Mouse (Mus musculus): ENCODE results near the gene Scgb1a1. TPM values are rescaled to one million over a fixed set of nuclear protein-coding genes. Genes with fewer than 3 reads are reported as not detected.
"Not testable (repeated sequence)": the region's sequence is repeated elsewhere in the genome, so short reads cannot be mapped to it uniquely, and the experiment has no call there.

Scgb1a1 gene
- total RNA-seq, 2 experiments from 2014 or later: not detected

GRCm38 (mm10) chr19:9103986-9104385 lies 16.2 kb upstream of the Scgb1a1 start:
- ATAC-seq (replicated peaks; ENCODE audit: low FRiP score, low TSS enrichment, poor library complexity, severe bottlenecking): no peak

GRCm38 (mm10) chr19:9101062-9101457 lies 13.3 kb upstream of the Scgb1a1 start:
- no peak for ATAC-seq (replicated peaks; ENCODE audit: low FRiP score, low TSS enrichment, poor library complexity, severe bottlenecking)

- no peak for ATAC-seq (replicated peaks; ENCODE audit: low FRiP score, low TSS enrichment, poor library complexity, severe bottlenecking)
Observed at GRCm38 (mm10) chr19:9100297-9101061, 12.7 kb upstream of the Scgb1a1 start.

DNA sequence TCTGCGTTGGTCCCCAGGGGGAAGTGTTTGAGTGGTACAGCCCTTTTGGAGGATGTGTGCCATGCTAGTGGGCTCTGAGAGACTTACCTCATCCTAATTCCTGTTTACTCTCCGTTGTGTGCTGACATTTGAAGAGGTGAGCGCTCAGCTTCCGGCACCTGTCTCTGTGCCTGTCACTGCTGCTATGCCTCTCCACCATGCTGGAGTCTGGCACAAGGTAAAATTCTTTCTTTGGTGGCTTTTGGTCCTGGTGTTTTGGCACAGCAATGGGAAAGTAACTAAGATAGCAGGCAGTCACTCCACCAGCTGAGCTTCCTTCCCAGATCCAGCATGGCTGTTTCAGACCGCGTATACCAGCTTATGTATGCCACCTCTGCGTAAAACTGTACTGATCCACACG lies 12.0 kb upstream of the Scgb1a1 start:
- ATAC-seq (replicated peaks; ENCODE audit: low FRiP score, low TSS enrichment, poor library complexity, severe bottlenecking): no peak

DNA sequence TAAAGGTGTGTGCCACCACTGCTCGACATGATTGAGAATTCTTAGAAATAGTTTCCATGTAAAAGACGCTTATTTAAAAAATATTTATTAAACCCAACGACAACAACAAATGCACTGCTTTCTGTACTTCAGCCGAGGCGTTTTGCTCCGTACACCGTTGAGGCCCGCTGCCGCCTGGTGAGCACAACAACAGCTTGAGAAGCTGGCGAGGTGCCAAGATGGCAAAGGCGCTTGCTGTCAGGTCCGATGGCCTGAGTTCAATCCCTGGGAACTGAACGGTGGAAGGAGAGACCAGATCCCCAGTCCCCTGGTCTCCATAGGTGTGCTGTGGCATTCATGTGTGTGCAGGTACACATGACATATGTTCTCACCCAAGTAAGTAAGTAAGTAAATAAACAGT lies 9.7 kb upstream of the Scgb1a1 start:
- ATAC-seq (replicated peaks; ENCODE audit: low FRiP score, low TSS enrichment, poor library complexity, severe bottlenecking): no peak

DNA sequence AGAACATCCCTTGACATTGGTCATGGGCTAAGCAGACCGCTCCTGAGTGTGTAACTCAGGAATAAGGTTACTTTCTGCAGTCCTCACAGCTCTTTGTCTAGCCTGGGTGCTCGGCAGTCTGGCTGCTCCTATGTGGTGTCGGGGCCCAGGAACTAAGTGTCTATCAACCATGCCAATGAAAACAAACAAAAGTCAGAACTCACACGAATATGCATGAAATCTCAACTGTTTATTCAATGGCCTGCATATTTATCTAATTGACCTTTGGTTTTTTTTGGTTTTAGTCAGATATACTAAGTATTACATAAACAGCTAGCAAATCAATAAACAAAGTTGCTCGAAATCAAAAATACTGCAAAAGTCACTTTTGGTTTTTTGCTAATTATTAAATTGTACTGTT lies 7.4 kb upstream of the Scgb1a1 start:
- ATAC-seq (replicated peaks; ENCODE audit: low FRiP score, low TSS enrichment, poor library complexity, severe bottlenecking): no peak

DNA sequence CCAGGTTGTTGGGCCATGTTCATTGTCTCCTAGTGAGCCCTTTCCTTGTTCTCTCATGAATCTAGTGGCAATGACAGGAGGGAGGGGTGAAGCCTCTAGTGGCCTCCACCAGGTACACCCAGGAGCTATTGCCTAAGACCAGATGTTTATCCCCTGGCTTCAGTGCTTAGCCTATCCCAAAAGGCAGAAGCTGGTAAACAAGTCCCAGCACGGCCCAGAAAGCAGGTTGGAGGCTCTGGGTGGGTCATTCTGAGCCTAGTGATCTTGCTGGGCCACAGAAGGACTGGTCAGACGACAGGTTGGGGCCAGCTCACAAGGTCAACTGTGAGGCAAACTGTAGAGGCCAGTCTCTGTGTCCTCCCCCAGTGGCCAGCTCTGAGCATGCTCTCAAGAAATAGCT lies 3.0 kb upstream of the Scgb1a1 start:
- no peak for ATAC-seq (replicated peaks; ENCODE audit: low FRiP score, low TSS enrichment, poor library complexity, severe bottlenecking)

DNA sequence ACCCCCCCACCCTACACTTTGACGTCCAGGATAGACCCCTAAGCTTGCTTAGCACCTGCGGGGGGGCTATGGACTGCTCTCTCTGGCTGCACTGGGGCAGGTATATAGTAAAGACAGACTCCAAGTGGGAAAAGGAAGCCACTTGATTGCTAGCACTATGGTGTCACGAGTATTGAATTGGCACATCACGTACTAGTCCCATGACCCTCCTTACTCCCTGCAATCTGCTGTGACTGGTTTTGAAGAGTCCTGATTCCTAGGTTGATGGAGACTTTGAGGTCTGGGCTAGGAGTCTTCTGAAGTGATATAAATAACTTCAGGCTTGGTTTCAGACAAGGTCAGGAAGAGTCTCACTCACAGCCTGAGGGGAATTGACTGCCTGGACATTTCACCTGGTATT lies 2.4 kb upstream of the Scgb1a1 start:
- no peak for ATAC-seq (replicated peaks; ENCODE audit: low FRiP score, low TSS enrichment, poor library complexity, severe bottlenecking)

- not testable (repeated sequence) for ATAC-seq (replicated peaks; ENCODE audit: low FRiP score, low TSS enrichment, poor library complexity, severe bottlenecking)
Observed at GRCm38 (mm10) chr19:9083892-9084291, 3.9 kb downstream of the Scgb1a1 start.

DNA sequence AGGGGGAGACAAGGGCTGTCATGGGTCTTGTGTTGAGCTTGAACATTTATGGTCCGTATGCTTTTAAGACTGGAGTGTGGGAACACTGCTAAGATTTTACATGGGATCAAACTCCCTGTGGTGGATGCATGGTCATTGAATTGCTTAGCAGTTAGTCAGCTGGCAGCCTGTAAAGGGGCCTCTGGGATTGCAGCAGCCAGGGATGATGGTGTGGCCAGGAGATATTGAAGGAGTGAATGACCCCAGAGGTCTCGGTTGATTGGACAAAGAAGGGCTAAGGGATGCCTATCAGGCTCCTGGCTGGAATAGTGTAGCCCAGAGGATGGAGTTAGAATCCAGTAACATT lies 4.8 kb downstream of the Scgb1a1 start:
- no peak for ATAC-seq (replicated peaks; ENCODE audit: low FRiP score, low TSS enrichment, poor library complexity, severe bottlenecking)

GRCm38 (mm10) chr19:9082191-9083009 lies 5.4 kb downstream of the Scgb1a1 start:
- ATAC-seq (replicated peaks; ENCODE audit: low FRiP score, low TSS enrichment, poor library complexity, severe bottlenecking): peak; percentile 95

DNA sequence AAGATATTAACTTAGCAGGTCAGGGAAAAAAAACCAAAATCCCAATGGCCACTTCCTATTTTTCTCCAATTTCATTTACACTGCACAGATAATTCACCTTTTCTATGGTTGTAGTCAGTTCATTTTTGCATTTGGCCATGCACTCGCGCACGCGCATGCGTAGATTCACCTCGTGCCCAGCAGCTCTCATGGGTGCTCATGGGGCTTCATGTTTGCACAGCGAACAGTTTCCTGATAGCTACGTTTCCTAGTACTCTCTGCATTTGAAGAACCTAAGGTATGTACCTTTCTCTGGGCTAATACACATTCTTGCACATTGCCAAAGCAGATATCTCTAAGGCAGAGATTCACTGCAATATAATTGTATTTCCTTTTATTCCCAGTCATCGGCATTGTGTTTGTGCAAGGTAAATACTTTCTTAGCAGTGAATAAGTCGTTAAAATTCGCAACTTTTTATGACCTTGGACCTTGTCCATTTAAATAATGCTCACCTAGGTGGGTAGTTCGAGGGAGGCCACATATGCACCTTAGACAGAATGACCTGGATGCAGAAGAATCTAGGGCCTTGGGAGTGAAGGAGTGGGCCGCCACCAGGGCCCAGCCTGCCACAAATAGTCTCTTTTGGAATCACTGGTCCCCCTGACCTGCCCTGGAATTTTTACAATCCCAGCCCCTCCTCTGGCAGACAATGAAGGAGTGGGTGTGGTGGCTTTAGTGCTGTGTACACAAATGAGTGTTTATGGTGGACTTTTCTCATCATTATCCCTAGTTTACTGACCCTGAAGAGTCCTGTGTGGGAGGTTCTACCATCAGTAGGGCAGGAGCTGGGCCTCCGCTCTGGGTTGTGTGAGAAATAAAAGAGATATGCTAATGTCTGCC lies 6.2 kb downstream of the Scgb1a1 start:
- no peak for ATAC-seq (replicated peaks; ENCODE audit: low FRiP score, low TSS enrichment, poor library complexity, severe bottlenecking)

- ATAC-seq (replicated peaks; ENCODE audit: low FRiP score, low TSS enrichment, poor library complexity, severe bottlenecking): no peak
Observed at GRCm38 (mm10) chr19:9079916-9080315, 7.8 kb downstream of the Scgb1a1 start.

DNA sequence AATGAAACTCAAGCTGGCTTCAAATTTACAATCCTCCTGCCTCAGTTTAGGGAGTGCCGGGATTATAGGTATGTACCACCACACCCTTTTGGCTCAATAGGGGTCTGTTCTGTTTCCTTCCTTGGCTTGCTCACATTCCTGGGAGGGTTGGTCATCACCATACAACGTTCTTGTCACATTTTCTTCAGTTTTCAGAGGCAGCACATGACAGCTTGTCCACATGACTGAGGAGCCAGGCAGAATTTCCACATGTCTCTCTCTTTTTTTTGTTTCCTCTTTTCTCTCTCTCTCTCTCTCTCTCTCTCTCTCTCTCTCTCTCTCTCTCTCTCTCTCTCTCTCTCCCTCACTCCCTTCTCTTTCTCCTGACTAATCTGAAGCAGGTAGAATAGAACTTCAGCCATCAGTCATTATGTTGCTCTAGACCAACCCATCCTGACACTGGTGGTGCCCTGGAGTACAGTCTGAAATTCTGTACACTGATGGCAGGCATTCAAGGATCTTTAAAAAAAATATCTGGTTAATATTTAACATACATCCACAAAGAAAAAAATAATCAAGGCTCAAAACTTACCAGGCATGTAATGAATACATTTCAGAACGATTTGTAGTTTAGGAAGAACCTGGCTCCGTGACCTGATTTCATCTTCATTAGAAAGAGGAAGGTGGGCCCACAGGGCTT lies 10.6 kb downstream of the Scgb1a1 start:
- no peak for ATAC-seq (replicated peaks; ENCODE audit: low FRiP score, low TSS enrichment, poor library complexity, severe bottlenecking)

- ATAC-seq (replicated peaks; ENCODE audit: low FRiP score, low TSS enrichment, poor library complexity, severe bottlenecking): no peak
Observed at GRCm38 (mm10) chr19:9076035-9076434, 11.7 kb downstream of the Scgb1a1 start.

- no peak for ATAC-seq (replicated peaks; ENCODE audit: low FRiP score, low TSS enrichment, poor library complexity, severe bottlenecking)
Observed at GRCm38 (mm10) chr19:9075558-9075957, 12.2 kb downstream of the Scgb1a1 start.

GRCm38 (mm10) chr19:9074424-9074823 lies 13.3 kb downstream of the Scgb1a1 start:
- no peak for ATAC-seq (replicated peaks; ENCODE audit: low FRiP score, low TSS enrichment, poor library complexity, severe bottlenecking)

GRCm38 (mm10) chr19:9073776-9074411 lies 13.9 kb downstream of the Scgb1a1 start:
- ATAC-seq (replicated peaks; ENCODE audit: low FRiP score, low TSS enrichment, poor library complexity, severe bottlenecking): no peak

DNA sequence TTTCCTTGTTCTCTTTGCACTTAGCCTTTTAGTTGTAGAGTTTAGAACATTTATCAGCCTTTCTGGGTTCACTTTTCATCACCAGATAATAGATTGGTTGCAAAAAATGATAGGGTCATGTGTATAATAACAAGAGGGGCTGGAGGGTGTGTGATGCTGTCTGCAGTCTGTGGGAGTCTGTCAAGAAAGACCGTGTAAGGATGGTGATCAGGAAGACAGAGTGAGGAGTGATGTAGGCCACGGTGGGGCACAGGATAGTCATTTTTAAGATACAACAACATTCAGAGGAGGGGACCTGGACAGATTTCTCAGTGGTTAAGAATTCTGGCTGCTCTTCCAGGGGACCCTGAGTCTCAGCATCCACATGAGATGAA lies 15.6 kb downstream of the Scgb1a1 start:
- ATAC-seq (replicated peaks; ENCODE audit: low FRiP score, low TSS enrichment, poor library complexity, severe bottlenecking): no peak

Data from megakaryocyte-erythroid progenitor cell, adult 5-6 weeks (primary cell).